Comparison of ENCODE assay signal across 8 mouse cellular contexts in the genomic region with DNA sequence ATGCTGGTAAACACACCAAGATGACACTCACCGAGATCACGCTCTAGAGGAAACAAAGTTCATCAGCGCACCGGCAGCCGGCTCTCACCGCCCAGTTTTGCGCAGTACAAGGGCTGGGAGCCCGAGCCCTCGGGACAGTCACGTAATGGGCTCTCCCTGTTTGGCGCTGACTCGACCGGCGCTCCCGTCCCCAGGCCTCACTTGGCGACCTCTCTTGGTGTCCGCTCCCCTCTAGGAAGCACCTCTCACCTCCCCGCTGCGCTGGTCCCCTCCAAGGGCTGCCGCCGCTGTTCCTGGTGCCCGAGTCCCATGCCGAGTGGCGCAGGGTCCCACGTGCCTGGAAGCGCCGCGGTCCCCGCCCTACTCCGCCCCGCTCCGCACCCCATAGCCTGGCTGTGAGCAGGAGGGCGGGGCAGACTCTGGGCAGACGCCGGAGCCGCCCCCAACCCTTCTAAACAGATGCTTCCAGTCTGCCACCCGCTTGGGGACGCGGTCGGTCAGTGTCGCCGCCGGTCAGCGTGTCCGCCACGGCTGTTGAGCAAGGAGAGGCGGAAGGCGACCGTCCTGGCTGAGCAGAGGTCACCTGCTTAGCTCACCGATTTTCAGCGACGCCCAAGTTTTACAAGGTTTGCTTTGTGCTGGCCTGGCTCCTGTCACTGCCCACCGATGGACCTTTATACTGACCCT. TPM values are rescaled to one million over a fixed set of nuclear protein-coding genes. Genes with fewer than 3 reads are reported as not detected.
DNase-seq lines count a peak whose midpoint lies in the region; ATAC-seq and TF ChIP-seq lines count a peak whose summit lies in the region.

No protein-coding gene starts in this region.

- H3K9ac ChIP-seq in liver, embryonic 16.5 days (ENCODE audit: low read depth, low read length), result peak overlapping the region; percentile 5; the same call in 1 of the 2 replicates
- peak overlapping the region; percentile 30; the same call in 1 of the 2 replicates for H3K9ac ChIP-seq in neural tube, embryonic 11.5 days (ENCODE audit: low read length)
- H3K9ac ChIP-seq in stomach, postnatal 0 days (ENCODE audit: low read length), result peak overlapping the region; percentile 54

- no peak for TF ChIP-seq EP300 in stomach, postnatal 0 days (optimal IDR thresholded peaks at IDR 0.05)

- no peaks in the 10 kb centered on the region for H3K36me3 ChIP-seq in liver, embryonic 16.5 days (ENCODE audit: control insufficient read depth, insufficient read depth)
- H3K36me3 ChIP-seq in neural tube, embryonic 11.5 days (ENCODE audit: control insufficient read depth, insufficient read depth, low read length), result no peaks in the 10 kb centered on the region
- H3K36me3 ChIP-seq in stomach, postnatal 0 days (ENCODE audit: control insufficient read depth, insufficient read depth, low read length), result no peaks in the 10 kb centered on the region

- no peak for TF ChIP-seq POLR2A in cerebellum, adult 2 months (IDR thresholded peaks at IDR 0.05; ENCODE audit: borderline replicate concordance, insufficient read depth, low read length)

- peaks cover 1% of the 10 kb centered on the region; the same call in 1 of the 2 replicates for H3K27me3 ChIP-seq in cerebellum, adult 2 months (ENCODE audit: control insufficient read depth, insufficient read depth, low read length)
- H3K27me3 ChIP-seq in liver, embryonic 16.5 days (ENCODE audit: control insufficient read depth, insufficient read depth, low read depth, low read length), result peaks cover 9% of the 10 kb centered on the region
- peaks cover 45% of the 10 kb centered on the region for H3K27me3 ChIP-seq in neural tube, embryonic 11.5 days (ENCODE audit: control insufficient read depth, insufficient read depth, low read length)
- H3K27me3 ChIP-seq in stomach, postnatal 0 days (ENCODE audit: control insufficient read depth, insufficient read depth, low read length), result peaks cover 3% of the 10 kb centered on the region; the same call in 1 of the 2 replicates

- peak; percentile 94 for ATAC-seq in liver, embryonic 16.5 days (ENCODE audit: low read depth)
- ATAC-seq in neural tube, embryonic 11.5 days (ENCODE audit: insufficient read depth, low FRiP score, low TSS enrichment), result peak; percentile 78
- peak; percentile 91 for ATAC-seq in stomach, postnatal 0 days (ENCODE audit: low FRiP score, low TSS enrichment)

- peak; percentile 56 to 66 for DNase-seq in cerebellum, postnatal 10 days
- DNase-seq in cerebellum, adult 2 months, result no peak
- peak; percentile 30 for DNase-seq in embryo, embryonic 11.5 days (ENCODE audit: low read depth, low spot score)
- DNase-seq in heart, adult 9 months (ENCODE audit: low spot score in 2 of 2), result peak; percentile 89 to 90
- DNase-seq in kidney, adult 8-10 months, result peak; percentile 60 to 75
- DNase-seq in neural tube, embryonic 11.5 days (ENCODE audit: low spot score), result peak; percentile 76
- DNase-seq in stomach, postnatal 0 days (ENCODE audit: low spot score), result peak; percentile 80

- no peak overlapping the region for H3K27ac ChIP-seq in cerebellum, adult 2 months (ENCODE audit: insufficient read depth, low read length)
- peak overlapping the region; percentile 63 for H3K27ac ChIP-seq in liver, embryonic 16.5 days (ENCODE audit: low read length)
- H3K27ac ChIP-seq in neural tube, embryonic 11.5 days (ENCODE audit: low read depth, low read length), result no peak overlapping the region
- H3K27ac ChIP-seq in stomach, postnatal 0 days (replicated peaks), result peak overlapping the region; percentile 30; the same call in 1 of the 2 replicates

- peak overlapping the region; percentile 58 for H3K4me2 ChIP-seq in liver, embryonic 16.5 days (ENCODE audit: low read depth, low read length)
- peak overlapping the region; percentile 93 for H3K4me2 ChIP-seq in neural tube, embryonic 11.5 days (ENCODE audit: low read depth)
- peak overlapping the region; percentile 96 for H3K4me2 ChIP-seq in stomach, postnatal 0 days (replicated peaks; ENCODE audit: low read depth)

- no peak for TF ChIP-seq CTCF in cerebellum, adult 2 months (IDR thresholded peaks at IDR 0.05; ENCODE audit: borderline replicate concordance, insufficient read depth, low read depth, low read length)
- no peak for TF ChIP-seq CTCF in stomach, postnatal 0 days (IDR thresholded peaks at IDR 0.05; ENCODE audit: low read depth)

- WGBS in cerebellum, adult 2 months, result 2% methylated on average over 53 of the region's 53 CpGs
- under 1% methylated on average over 53 of the region's 53 CpGs for WGBS in liver, embryonic 16.5 days (ENCODE audit: insufficient replicate concordance)
- WGBS in neural tube, embryonic 11.5 days, result under 1% methylated on average over 53 of the region's 53 CpGs
- under 1% methylated on average over 53 of the region's 53 CpGs for WGBS in stomach, postnatal 0 days

- peaks cover 2% of the 10 kb centered on the region; the same call in 1 of the 2 replicates for H3K4me1 ChIP-seq in cerebellum, adult 2 months (ENCODE audit: control insufficient read depth, insufficient read depth, low read length)
- no peaks in the 10 kb centered on the region for H3K4me1 ChIP-seq in liver, embryonic 16.5 days (ENCODE audit: control insufficient read depth, low read depth, low read length)
- peaks cover 9% of the 10 kb centered on the region; the same call in 1 of the 2 replicates for H3K4me1 ChIP-seq in neural tube, embryonic 11.5 days (ENCODE audit: control insufficient read depth, insufficient read depth, low read length)
- no peaks in the 10 kb centered on the region for H3K4me1 ChIP-seq in stomach, postnatal 0 days (replicated peaks; ENCODE audit: control insufficient read depth, insufficient read depth)

- no peaks in the 10 kb centered on the region for H3K9me3 ChIP-seq in liver, embryonic 16.5 days (replicated peaks; ENCODE audit: control insufficient read depth, low read length)
- H3K9me3 ChIP-seq in neural tube, embryonic 11.5 days (ENCODE audit: control insufficient read depth, low read length), result no peaks in the 10 kb centered on the region
- H3K9me3 ChIP-seq in stomach, postnatal 0 days (ENCODE audit: control insufficient read depth, low read length), result no peaks in the 10 kb centered on the region

- no peak overlapping the region for H3K4me3 ChIP-seq in cerebellum, adult 2 months (replicated peaks; ENCODE audit: insufficient read depth, low read depth, low read length)
- peak overlapping the region; percentile 48 for H3K4me3 ChIP-seq in liver, embryonic 16.5 days (ENCODE audit: low read depth, low read length)
- peak overlapping the region; percentile 41 for H3K4me3 ChIP-seq in neural tube, embryonic 11.5 days (ENCODE audit: low read depth, low read length)
- peak overlapping the region; percentile 51 for H3K4me3 ChIP-seq in stomach, postnatal 0 days (ENCODE audit: low read depth, low read length)

RNA-seq across cellular contexts. Expression of a gene that starts 0.8 kb away (rescaled TPM):
- polyA plus RNA-seq in cerebellum, adult 2 months (2012; rRNA removed), result 0.75 and 0.76 TPM in 2 replicates
- 2.2 and 3.2 TPM in 2 replicates for polyA plus RNA-seq in liver, embryonic 16.5 days (2015; fragmentation: Nextera tagmentation; extraction: Ambion mirVana)
- 0.48 and 0.77 TPM in 2 replicates for polyA plus RNA-seq in neural tube, embryonic 11.5 days (2014; fragmentation: Nextera tagmentation; extraction: Ambion mirVana)
- polyA plus RNA-seq in stomach, postnatal 0 days (2015; fragmentation: Nextera tagmentation; extraction: Ambion mirVana), result 5.7 and 5.8 TPM in 2 replicates

RNA-seq across cellular contexts. Expression of a gene that starts 37.4 kb away (rescaled TPM):
- polyA plus RNA-seq in cerebellum, adult 2 months (2012; rRNA removed), result 1.1 and 1.3 TPM in 2 replicates
- polyA plus RNA-seq in liver, embryonic 16.5 days (2015; fragmentation: Nextera tagmentation; extraction: Ambion mirVana), result 4.9 and 6.3 TPM in 2 replicates
- 2.0 and 3.1 TPM in 2 replicates for polyA plus RNA-seq in neural tube, embryonic 11.5 days (2014; fragmentation: Nextera tagmentation; extraction: Ambion mirVana)
- 6.1 and 6.4 TPM in 2 replicates for polyA plus RNA-seq in stomach, postnatal 0 days (2015; fragmentation: Nextera tagmentation; extraction: Ambion mirVana)

Comparison
In these comparisons a context has a peak if more than half of its experiments do, and no peak if none do; other contexts are left out.
1. DNase-seq: peak in cerebellum, postnatal 10 days (2 of 2), embryo, embryonic 11.5 days (single experiment), heart, adult 9 months (2 of 2), kidney, adult 8-10 months (2 of 2), neural tube, embryonic 11.5 days (single experiment) and stomach, postnatal 0 days (single experiment); none in cerebellum, adult 2 months (0 of 2).
2. H3K27ac ChIP-seq: peak in liver, embryonic 16.5 days (single experiment) and stomach, postnatal 0 days (single experiment); none in cerebellum, adult 2 months (single experiment) and neural tube, embryonic 11.5 days (single experiment).
3. Peak in every context shown above with its lines, with median percentiles within 50 percentile points of each other: ATAC-seq, H3K4me2 ChIP-seq and H3K9ac ChIP-seq.